Mouse (Mus musculus): ENCODE results near the gene Fyn. TPM values are rescaled to one million over a fixed set of nuclear protein-coding genes. Genes with fewer than 3 reads are reported as not detected.

Gene Fyn
- total RNA-seq, 2 experiments from 2014 or later: 6.0 to 9.2 TPM

GRCm38 (mm10) chr10:39534324-39535026 is 165.8 kb downstream of the Fyn start:
- DNase-seq (ENCODE audit: low spot score): no peak

GRCm38 (mm10) chr10:39535347-39535746 is 166.7 kb downstream of the Fyn start:
- no peak for DNase-seq (ENCODE audit: low spot score)

- peak; percentile 69 for DNase-seq (ENCODE audit: low spot score)
Measured at GRCm38 (mm10) chr10:39536258-39536657, 167.6 kb downstream of the Fyn start.

GRCm38 (mm10) chr10:39540012-39540647 is 171.5 kb downstream of the Fyn start:
- DNase-seq (ENCODE audit: low spot score): no peak

GRCm38 (mm10) chr10:39540995-39541394 is 172.3 kb downstream of the Fyn start:
- DNase-seq (ENCODE audit: low spot score): no peak

GRCm38 (mm10) chr10:39541451-39541874 is 172.8 kb downstream of the Fyn start:
- no peak for DNase-seq (ENCODE audit: low spot score)

- DNase-seq (ENCODE audit: low spot score): no peak
Measured at GRCm38 (mm10) chr10:39541951-39542521, 173.4 kb downstream of the Fyn start.

- DNase-seq (ENCODE audit: low spot score): peak; percentile 68
Measured at GRCm38 (mm10) chr10:39542535-39543257, 174.0 kb downstream of the Fyn start.

- DNase-seq (ENCODE audit: low spot score): no peak
Measured at GRCm38 (mm10) chr10:39543258-39543770, 174.7 kb downstream of the Fyn start.

- no peak for DNase-seq (ENCODE audit: low spot score)
Measured at GRCm38 (mm10) chr10:39547369-39548074, 178.9 kb downstream of the Fyn start.

GRCm38 (mm10) chr10:39550791-39551190 is 182.1 kb downstream of the Fyn start:
- no peak for DNase-seq (ENCODE audit: low spot score)

GRCm38 (mm10) chr10:39551637-39552185 is 183.1 kb downstream of the Fyn start:
- DNase-seq (ENCODE audit: low spot score): no peak

- no peak for DNase-seq (ENCODE audit: low spot score)
Measured at GRCm38 (mm10) chr10:39552351-39552814, 183.7 kb downstream of the Fyn start.

GRCm38 (mm10) chr10:39552903-39553302 is 184.2 kb downstream of the Fyn start:
- no peak for DNase-seq (ENCODE audit: low spot score)

- DNase-seq (ENCODE audit: low spot score): no peak
Measured at GRCm38 (mm10) chr10:39555289-39555715, 186.6 kb downstream of the Fyn start.

- DNase-seq (ENCODE audit: low spot score): no peak
Measured at GRCm38 (mm10) chr10:39555740-39556139, 187.1 kb downstream of the Fyn start.

- DNase-seq (ENCODE audit: low spot score): peak; percentile 66
Measured at GRCm38 (mm10) chr10:39557360-39557759, 188.7 kb downstream of the Fyn start.

- DNase-seq (ENCODE audit: low spot score): peak; percentile 85
Measured at GRCm38 (mm10) chr10:39557851-39558250, 189.2 kb downstream of the Fyn start.

GRCm38 (mm10) chr10:39558492-39559005 is 189.9 kb downstream of the Fyn start:
- DNase-seq (ENCODE audit: low spot score): no peak

- DNase-seq (ENCODE audit: low spot score): no peak
Measured at GRCm38 (mm10) chr10:39559321-39559720, 190.7 kb downstream of the Fyn start.
